Mouse (Mus musculus): ENCODE data around the gene Cnksr2.

DNA sequence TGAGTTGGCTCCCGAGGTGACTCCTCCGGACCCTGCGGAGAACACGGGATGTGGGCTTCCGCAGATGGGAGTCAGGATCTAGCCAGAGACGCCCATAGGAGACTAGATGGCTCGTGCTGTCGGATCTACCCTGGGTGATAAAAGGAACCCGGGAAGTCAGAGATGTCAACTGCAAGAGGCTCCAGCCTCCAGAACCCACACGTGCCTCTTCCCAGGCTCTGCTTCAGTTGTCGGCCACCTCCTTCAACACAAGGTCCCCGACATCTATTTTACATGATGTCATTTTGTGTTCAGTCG lies 698 bp upstream of the Cnksr2 start:
- TF ChIP-seq CTCF (IDR thresholded peaks at IDR 0.05; ENCODE audit: low read depth) (no peak), EP300 (IDR thresholded peaks at IDR 0.05; ENCODE audit: low read depth) (no peak)

Data from heart, postnatal 0 days (tissue).